Mouse (Mus musculus): ENCODE measurements at regions not wholly inside any gene's neighbourhood (a gene's known extent, or its start where the extent isn't known, plus 50 kb on each side); places are given as distances from the start of the nearest gene placed in this dataset.
"Not testable (repeated sequence)": the region's sequence is repeated elsewhere in the genome, so short reads cannot be mapped to it uniquely, and the experiment has no call there.

DNA sequence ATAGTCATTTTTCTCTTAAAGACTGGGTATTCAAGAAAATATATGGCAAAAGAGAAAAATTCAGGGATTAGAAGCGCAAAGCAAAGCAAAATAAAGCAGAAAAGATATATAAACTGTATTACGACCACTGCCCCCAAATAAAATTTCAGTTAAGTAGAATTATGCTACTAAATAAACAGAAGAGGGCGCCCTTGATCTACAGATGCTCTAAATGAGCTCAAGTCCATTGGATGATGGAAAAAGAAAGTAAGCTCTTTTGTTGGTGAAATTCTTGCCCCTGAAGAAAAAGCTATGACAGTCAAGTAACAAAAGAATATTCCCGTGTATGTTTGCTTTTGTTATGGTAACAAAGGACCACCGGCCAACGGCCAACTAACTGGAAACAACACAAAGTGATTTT, 165.5 kb upstream of the Stk26 start:
- DNase-seq = peak; percentile 3

DNA sequence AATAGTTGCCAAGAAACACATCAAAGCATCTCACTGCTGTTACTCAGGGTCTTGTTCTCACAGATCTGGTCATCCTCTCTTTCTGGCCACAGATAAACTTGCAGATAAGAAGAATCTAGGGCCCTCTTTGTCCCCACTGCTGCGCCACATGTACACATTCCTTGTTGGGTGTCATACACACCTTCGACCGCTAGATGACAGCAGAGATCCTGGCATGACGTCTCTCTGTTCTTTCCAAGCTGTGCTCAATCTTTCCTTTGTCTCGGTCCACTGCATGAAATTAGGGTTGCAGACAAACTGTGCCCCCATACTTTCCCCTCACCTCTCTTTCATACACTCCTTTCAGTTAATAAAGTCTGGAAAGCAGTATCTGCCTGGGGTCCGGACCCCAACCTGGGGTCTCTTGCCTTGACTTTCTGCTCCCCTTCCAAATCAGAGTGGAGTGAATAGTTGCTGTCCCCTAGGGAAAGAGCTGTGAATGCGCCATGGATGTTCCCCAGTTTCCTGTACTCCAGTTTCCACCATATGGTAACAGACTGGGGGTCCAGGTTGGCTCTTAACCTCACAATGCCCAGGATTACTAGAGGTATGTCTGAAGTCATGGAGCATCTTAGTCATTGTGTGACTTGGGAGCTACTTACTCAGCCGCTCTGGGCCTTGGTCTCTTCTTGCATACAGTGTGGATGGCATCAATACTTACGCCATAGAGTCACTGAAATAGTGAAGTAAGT, 182.8 kb upstream of the Stk26 start:
- peak; percentile 52 for DNase-seq

DNA sequence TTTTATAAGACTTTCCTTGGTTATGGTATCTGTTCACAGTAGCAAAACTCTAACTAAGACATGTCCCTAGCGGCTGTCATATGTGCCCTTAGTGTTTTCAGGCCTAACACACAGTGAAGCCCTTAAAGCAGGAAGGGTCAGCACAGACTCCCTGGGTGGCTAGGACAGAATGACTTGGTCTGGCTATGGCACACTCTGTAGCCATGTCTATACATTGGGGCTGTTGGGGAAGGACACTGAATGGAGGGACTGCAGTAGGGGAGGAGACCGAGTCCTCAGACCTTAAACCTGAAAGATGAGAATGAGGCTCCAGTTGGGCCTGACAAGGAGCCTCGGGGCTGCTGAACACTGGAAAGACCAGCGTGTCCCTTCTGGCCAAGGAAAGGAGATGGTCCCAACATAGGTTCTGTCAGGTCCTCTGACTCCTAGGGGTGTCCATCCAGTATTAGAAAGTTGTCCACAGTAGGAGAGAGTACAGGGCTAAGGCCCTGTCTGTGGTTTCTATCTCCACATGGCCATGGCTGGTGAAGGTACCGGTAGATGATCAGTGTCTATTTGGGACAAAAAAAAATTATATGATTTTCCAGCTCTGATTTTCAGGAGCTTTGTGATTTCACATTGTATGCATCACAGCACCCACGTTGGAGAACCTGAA, 183.5 kb upstream of the Stk26 start:
- DNase-seq = no peak

DNA sequence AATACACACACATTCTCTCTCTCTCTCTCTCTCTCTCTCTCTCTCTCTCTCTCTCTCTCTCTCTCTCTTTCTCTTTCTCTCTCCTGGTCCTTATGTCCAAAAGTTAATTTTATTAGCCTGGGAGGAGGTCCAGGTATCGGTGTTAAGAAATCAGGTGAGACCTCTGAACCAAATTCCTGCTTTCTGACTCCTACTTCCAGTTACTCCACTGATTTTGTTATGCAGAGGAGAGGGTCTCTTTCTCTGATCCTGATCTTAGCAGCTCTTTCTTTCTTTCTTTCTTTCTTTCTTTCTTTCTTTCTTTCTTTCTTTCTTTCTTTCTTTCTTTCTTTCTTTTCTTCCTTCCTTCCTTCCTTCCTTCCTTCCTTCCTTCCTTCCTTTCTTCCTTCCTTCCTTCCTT, 185.5 kb upstream of the Stk26 start:
- DNase-seq = not testable (repeated sequence)

DNA sequence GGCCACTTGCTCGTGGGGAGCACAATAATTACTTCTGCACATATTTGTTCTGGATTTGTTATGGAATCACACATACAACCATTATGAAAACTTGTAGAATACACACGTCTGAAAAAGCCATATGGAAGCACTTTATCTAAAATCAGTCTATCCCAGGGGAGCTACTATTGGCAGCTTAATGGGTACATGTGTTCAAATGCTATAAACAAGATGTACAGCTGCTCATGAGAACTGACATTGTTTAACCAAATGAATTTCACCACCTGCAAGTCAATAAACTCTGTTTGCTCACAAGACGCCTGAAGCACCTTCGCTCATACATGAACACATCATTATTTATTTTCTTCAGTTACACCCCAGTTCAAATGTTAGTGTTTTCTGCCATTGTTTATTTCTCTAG, 199.5 kb upstream of the Stk26 start:
- DNase-seq = no peak

DNA sequence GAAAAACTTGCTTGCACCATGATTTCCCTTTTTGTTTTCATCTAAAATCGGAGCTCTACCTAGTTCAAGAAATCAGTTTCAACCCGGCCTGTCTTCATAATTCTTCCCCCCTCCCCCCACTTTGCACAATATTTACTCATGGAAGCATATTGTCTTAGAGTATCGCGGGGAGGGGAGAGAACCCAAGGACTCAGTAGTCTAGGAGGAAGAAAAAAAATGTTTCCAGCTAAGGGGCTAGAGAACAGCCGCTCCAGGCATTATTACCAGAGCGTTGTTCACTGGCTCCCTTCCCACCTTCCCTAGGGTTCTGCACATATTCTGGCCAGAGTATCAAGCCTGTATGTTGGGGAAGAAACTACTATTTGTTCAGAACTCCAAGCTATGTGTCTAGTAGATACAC, 205.2 kb upstream of the Stk26 start:
- DNase-seq = peak; percentile 21

DNA sequence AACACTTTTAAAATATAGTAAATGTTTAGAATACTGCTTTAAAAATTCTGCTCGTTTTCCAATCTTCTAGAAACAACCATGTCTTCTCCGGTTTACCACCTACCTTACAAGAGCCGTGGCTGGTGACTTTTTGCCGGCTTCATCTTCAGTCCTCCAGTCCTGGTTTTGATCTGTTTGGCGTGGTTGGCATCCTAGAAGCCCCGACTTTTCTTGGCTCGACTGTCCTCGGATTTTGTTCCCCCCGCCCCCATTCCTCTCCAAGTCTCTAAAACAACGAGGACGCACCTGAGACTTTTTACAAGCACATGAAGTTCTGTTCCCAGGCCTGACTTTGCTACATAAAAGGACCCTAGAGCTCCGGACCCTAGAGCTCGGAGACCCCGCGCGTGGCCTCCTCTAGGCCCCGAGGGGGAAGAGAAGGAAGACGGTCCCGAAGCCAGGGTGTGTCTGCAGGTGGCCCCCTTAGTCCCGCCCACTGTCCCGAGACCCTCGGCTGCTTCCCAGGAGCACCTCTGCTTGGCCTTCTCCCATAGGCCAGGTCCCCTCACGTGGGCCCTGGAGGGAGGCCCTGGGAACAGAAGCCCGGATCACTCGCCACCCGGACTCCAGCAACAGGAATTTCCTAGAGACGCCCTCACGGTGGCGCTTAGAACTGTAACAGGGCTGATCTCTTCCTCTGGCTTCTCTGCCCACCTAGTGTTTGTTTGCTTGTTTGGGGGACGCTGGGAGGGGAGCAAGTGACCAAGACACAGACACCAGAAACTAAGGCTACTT, 205.8 kb upstream of the Stk26 start:
- DNase-seq = peak; percentile 88

DNA sequence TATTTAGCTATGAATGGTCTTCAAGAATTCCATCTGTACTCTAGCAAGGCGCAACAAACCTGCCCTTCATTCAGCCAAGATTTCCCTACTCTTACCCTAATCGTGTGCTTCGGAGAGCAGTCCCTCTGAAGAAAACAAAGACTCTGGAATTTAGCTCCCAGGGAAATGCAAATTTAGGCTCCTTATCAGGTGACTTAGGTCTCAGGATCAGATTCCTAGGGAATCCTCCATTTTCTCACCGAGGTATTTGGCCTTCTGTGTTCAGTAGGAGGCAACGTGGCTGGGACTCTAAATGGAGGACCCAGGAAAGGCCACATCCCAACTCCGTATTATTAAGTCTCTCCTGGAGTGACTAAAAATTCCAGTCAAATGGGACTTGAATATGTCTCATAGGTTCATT, 204.2 kb upstream of the Olfr1324 start:
- no peak for DNase-seq

DNA sequence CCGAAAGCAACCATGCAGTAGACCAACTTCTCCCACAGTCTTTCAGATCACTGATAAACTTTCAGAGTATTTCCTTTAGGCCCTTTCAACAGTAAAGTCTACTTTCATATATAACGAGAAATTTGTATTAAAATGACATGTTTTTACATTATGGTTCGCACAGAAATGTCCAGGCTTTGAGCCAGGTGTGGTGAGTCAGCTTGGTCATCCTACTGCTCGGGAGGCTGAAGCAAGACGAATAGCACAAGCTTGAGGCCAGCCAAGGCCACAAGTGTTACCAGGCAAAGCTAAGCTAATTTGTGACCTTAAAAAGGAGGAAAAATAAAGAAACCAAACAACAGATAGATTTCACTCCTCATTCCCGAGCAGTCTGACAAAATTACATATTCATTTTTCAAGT, 197.0 kb upstream of the Olfr1324 start:
- peak; percentile 30 for DNase-seq

DNA sequence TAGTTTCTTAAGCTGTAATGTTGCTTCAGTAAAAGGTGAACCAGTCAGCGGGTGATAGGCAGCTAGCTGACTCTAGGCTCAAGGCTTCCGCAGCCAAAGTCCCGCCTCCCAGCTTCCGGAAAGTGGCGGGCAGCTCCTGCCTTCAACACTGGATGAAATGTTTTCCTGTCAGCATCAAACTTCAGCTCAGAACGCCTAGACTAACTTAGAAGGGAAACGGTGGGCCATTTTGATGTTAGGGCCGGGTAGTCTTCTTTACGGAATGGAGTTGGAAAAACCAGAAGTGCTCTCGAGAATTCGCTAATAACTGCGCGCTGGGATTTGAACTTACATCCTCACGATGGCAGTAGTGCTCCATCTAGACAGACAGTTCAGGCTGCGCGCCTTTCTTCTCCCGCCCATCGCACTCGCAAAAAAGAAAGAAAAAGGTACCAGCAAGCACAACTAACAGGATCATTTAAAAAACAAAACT, 194.7 kb upstream of the Olfr1324 start:
- DNase-seq = peak; percentile 83

DNA sequence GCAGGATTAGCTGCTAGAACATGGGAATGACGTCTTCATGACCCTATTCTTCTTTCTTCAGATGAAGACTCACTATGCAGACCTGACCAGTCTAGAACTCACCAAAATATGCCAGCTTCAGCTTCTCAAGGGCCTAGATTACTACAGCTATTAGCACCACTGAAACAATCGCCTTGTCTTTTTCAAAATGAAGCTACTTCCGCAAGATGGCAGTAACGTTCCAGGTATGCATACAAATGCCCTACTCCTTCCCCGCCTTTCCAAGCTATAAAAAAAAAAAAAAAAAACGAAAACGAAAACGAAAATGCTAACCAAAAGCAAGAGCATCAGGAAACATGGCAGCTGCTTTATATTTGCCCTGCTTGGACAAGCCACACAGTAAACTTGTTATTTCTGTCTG, 192.6 kb upstream of the Olfr1324 start:
- peak; percentile 21 for DNase-seq

DNA sequence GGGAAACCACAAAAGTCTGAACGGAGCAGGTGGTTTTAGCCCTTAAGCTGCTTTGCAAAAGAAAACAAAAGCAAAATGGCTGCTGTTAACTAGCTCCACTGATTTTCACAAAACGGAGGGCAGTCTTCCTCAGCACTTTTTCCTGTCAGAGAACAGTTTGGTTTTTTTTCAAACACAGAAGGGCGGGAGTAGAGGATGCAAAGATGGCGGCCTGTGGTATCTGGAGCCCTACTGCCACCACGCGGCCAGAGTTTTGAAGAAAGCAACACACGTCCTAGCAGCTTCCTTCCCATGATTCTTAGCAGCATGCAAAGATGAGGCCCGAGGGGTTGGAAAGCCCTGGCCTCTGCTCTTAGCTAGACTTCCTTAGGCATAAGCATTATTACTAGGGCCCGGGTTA, 191.6 kb upstream of the Olfr1324 start:
- DNase-seq = peak; percentile 84

DNA sequence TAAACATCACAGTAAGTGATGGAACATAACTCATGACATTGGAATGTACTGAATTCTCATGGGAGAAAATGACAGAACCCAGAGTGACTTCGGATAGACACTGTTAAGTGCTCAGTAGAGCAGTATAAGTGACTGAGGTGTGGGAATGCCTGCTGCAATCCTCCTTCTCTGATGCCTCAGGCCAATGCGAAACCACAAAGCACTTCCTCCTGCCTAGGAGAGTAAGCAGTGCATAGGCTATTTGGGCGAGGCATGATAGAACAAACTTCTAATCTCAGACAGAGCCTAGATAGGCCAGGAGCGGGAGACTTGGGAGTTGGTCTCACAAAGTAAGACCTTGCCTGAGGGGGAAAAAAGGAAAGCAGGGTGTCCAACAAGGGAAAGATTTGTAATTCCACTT, 190.6 kb upstream of the Olfr1324 start:
- DNase-seq = no peak

DNA sequence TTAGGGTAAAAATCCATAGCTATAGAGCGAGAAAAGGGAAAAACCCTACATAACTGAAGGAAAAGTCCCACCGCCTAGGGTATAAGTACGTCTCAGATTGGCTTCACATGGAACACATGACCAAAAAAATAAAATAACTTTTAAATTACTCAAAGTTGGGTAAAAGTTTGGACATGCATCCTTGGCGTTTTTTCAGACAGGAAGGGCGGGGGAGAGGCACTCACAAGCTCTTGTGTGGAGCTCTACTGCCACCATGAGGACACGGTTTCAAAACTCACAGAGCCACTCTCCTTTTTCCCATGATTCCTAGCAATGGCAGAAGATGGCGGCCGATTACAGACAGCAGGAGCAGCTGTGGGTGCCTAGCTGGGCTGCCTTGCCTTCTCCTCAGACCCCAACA, 188.6 kb upstream of the Olfr1324 start:
- peak; percentile 95 for DNase-seq

DNA sequence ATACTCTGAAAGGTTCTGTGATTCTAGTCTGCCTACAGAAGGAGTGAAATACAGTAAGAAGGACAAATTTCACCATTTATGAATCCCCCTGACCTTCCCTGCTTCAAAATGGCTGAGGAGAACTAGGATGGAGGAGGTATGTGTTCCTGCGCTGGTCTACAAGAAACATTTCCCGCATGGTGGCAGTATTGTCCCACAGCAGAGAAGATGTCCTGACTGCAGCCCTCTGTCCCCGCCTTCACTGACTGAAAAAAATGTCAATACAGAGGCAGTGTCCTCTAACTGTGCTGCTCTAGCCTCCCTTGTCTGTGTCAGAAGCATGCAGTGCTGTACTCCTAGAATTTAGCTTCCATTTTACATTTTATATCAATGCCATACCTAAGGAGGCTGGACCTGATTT, 186.6 kb upstream of the Olfr1324 start:
- DNase-seq = peak; percentile 80

DNA sequence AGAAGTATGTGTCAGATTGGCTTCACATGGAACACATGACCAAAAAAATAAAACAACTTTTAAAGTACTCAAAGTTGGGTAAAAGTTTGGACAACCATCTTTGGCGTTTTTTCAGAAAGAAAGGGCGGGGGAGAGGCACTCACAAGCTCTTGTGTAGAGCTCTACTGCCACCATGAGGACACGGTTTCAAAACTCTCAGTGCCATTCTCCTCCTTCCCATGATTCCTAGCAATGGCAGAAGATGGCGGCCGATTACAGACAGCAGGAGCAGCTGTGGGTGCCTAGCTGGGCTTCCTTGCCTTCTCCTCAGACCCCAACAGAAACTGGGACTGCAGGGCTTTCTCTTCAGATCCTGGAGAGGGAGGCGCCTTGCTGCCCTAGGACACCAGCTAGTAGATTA, 186.1 kb upstream of the Olfr1324 start:
- DNase-seq = peak; percentile 75

DNA sequence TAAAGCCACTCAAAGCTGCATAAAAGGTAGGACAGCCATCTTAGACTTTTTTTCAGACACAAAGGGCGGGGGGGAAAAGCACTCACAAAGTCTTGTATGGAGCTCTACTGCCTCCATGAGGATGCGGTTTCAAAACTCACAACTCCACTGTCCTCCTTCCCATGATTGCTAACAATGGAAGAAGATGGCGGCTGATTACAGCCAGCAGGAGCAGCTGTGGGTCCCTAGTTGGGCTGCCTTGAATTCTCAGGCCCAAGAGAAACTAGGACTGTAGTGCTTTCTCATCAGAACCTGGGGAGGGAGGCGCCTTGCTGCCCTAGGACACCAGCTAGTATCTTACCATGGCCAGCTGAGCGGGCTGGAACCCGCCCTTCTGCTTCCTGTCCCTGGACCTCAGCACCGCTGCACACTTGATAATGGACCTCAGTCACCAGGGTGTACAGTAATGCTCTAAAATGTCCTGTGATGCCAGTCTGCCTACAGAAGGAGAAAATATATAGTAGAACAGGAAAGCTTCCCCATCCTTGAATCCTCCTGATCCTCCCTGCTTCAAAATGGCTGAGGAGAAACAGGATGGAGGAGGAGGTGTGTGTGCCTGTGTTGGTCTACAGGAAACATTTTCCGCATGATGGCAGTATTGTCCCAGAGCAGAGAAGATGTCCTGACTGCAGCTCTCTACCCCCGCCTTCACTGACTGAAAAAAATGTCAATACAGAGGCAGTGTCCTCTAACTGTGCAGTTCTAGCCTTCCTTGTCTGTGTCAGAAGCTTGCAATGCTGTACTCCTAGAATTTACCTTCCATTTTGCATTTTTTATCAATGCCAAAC, 183.7 kb upstream of the Olfr1324 start:
- peak; percentile 84 for DNase-seq

DNA sequence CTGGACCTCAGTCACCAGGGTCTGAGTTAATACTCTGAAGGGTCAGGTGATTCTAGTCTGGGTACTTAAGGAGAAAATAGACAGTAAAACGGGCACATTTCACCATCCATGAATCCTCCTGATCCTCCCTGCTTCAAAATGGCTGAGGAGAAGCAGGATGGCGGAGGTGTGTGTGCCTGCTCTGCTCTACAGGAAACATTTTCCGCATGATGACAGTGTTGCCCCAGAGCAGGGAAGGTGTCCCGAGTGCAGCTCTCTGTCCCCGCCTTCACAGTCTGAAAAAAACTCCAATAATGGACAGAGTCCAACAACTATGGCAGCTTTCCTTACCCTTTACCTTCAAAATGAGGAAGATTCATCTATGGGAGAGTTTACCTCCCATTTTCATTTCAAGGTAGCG, 179.8 kb upstream of the Olfr1324 start:
- not testable (repeated sequence) for DNase-seq

DNA sequence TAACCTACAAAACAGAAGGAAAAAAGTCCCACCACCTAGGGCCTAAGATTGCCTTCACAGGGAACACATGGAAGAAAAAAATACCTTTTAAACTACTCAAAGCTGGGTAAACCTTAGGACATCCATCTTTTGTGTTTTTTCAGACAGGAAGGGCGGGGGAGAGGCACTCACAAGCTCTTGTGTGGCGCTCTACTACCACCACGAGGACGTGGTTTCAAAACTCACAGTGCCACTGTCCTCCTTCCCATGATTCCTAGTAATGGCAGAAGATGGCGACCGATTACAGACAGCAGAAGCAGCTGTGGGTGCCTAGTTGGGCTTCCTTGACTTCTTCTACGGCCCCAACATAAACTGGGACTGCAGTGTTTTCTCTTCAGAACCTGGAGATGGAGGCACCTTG, 179.3 kb upstream of the Olfr1324 start:
- DNase-seq = peak; percentile 87

DNA sequence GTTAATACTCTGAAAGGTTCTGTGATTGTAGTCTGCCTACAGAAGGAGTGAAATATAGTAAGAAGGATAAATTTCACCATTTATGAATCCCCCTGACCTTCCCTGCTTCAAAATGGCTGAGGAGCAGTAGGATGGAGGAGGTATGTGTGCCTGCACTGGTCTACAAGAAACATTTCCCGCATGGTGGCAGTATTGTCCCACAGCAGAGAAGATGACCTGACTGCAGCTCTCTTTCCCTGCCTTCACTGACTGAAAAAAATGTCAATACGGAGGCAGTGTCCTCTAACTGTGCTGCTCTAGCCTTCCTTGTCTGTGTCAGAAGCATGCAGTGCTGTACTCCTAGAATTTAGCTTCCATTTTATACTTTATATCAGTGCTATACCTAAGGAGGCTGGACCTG, 177.2 kb upstream of the Olfr1324 start:
- DNase-seq = peak; percentile 78

DNA sequence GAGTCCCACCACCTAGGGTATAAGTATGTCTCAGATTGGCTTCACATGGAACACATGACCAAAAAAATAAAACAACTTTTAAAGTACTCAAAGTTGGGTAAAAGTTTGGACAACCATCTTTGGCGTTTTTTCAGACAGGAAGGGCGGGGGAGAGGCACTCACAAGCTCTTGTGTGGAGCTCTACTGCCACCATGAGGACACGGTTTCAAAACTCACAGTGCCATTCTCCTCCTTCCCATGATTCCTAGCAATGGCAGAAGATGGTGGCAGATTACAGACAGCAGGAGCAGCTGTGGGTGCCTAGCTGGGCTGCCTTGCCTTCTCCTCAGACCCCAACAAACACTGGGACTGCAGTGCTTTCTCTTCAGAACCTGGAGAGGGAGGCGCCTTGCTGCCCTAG, 176.7 kb upstream of the Olfr1324 start:
- DNase-seq = peak; percentile 80

DNA sequence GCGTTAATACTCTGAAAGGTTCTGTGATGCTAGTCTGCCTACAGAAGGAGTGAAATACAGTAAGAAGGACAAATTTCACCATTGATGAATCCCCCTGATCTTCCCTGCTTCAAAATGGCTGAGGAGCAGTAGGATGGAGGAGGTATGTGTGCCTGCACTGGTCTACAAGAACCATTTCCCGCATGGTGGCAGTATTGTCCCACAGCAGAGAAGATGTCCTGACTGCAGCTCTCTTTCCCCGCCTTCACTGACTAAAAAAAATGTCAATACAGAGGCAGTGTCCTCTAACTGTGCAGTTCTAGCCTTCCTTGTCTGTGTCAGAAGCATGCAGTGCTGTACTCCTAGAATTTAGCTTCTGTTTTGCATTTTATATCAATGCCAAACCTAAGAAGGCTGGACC, 174.6 kb upstream of the Olfr1324 start:
- DNase-seq = peak; percentile 92
